Mouse (Mus musculus) G1E (cell line): ENCODE measurements at regions not wholly inside any gene's neighbourhood (a gene's known extent, or its start where the extent isn't known, plus 50 kb on each side); places are given as distances from the start of the nearest gene placed in this dataset.

Experiments used
- ATAC-seq: 2 replicates; pipeline ENCODE4 v1.8.0; 2016; ENCODE audit warnings: mild to moderate bottlenecking; ENCODE audit not compliant: insufficient number of reproducible peaks, poor library complexity, low FRiP score, severe bottlenecking; ENCODE audit errors: extremely low read depth
- DNase-seq: peaks from one replicate; pipeline ENCODE4 v3.0.0; 2012; ENCODE audit warnings: low spot score
- H3K27me3 ChIP-seq: 2 replicates; pipeline ENCODE4 v1.6.1; 2012; ENCODE audit warnings: mild to moderate bottlenecking, low read length, inconsistent platforms; ENCODE audit not compliant: insufficient read depth
- H3K36me3 ChIP-seq: replicated peaks from 2 replicates; pipeline ENCODE3; 2012; ENCODE audit warnings: mild to moderate bottlenecking, inconsistent platforms
- H3K4me1 ChIP-seq: 2 replicates; pipeline ENCODE4 v1.6.1; 2012; ENCODE audit warnings: low read depth, low read length, inconsistent platforms, mixed read lengths; ENCODE audit not compliant: insufficient read depth
- H3K4me3 ChIP-seq: 2 replicates; pipeline ENCODE4 v1.5.1; 2012; ENCODE audit warnings: low read depth, mild to moderate bottlenecking, inconsistent platforms, low read length, moderate library complexity, mixed read lengths
- H3K9me3 ChIP-seq: replicated peaks from 2 replicates; pipeline ENCODE4 v1.6.1; 2012; ENCODE audit warnings: inconsistent platforms
- CTCF ChIP-seq: IDR thresholded peaks from 2 replicates; pipeline ENCODE4 v1.5.1; 2012; ENCODE audit warnings: low read depth, low read length, inconsistent platforms, mixed read lengths
- GATA1 ChIP-seq: IDR thresholded peaks from 2 replicates; pipeline ENCODE4 v1.6.1; 2012; ENCODE audit warnings: borderline replicate concordance, low read length, inconsistent platforms, mixed read lengths
- GATA2 ChIP-seq: IDR thresholded peaks from 2 replicates; pipeline ENCODE4 v1.6.1; 2012; ENCODE audit warnings: low read depth, low read length, inconsistent platforms, borderline replicate concordance
- POLR2AphosphoS5 ChIP-seq: IDR thresholded peaks from 2 replicates; pipeline ENCODE4 v1.6.1; 2012; ENCODE audit warnings: low read depth, low read length, inconsistent platforms; ENCODE audit not compliant: insufficient replicate concordance
- TAL1 ChIP-seq: conservative IDR thresholded peaks from 2 replicates; pipeline ENCODE4 v1.6.1; 2012; ENCODE audit warnings: low read depth, low read length, inconsistent platforms, mixed read lengths

DNA sequence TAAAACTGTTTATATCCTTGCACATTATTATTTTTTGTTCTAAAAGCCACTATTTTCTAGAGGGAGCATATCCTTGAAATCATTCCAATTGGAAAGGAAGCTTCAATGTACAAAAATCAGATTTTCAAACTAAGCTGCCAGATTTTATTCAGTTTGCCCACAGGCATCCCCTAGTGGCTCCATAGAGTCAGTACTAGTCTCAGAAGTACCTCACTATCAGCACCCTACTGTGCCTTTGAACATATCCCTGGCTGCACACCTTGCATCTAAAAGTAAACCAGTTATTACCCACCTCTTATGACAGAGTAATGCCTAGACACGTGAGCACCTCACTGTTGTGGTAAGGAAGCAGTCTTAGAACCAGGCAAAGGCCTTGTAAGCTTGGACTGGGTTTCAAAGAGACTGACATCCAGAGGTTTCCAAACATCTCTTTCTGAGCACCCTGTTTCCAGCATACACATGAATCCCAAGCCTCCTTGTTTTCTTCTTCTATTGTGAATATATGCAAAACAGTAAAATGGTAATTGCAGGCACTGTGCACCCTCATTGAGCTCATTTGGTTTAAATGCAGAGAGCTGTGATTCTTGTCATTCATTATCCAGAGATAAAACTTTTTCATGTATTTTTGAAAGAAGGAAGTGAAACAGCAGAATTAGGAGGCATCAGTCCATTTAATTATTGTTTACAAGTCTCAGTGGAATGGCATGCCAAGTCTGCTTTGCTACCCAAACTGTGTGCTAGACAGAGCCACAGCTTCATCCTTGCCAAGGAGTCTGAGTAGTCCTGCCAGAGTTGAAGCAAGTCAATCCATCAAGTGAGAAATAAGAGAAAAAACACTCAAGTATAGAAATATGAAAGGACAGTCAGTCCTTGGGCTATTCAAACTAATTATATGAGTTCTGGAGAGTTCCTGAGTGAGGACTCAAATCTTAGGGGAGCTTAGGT, 247.0 kb upstream of the Lmcd1 start:
- DNase-seq (no peak), ATAC-seq (no peak)
- no peak for TF ChIP-seq TAL1
- no peak for TF ChIP-seq POLR2AphosphoS5
- no peak for TF ChIP-seq GATA1
- TF ChIP-seq GATA2, result no peak
- no peak for TF ChIP-seq CTCF
- H3K9me3 ChIP-seq, result peaks cover 3% of the 10 kb centered on the region
- no peaks in the 10 kb centered on the region for H3K4me1 ChIP-seq
- H3K4me3 ChIP-seq, result no peak overlapping the region
- no peaks in the 10 kb centered on the region for H3K27me3 ChIP-seq
- H3K36me3 ChIP-seq, result no peaks in the 10 kb centered on the region

DNA sequence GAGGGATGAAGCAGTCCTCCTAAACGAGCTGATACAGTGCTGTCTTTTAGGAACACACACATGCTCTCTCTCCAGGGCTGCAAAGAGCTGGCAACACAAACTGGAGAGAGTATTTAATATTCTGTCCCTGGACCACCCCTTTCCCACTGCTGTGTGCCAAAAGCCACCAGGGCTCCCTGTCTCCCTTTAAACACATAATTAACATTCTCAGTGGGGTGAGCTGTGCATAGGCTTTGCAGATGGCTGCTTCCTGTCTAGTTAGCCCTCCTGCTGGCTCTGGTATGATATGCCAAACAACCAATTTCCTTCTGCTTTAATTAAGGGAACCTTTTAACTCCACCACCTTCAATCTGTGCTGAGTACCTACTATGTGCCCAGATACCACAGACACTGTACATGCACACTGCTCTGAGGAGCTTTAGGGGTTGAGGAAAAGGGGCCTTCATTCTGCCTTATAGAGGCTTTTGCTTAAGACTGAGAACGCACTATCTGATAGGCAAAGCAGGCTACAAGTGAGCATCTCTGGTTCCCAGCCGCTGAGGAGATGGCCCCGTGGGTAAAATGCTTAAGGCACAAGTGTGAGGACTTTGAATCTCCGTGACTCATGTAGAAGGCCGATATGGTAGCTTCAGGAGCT, 222.9 kb upstream of the Lmcd1 start:
- H3K4me3 ChIP-seq, result no peak overlapping the region
- TF ChIP-seq POLR2AphosphoS5, result no peak
- no peak for TF ChIP-seq CTCF
- TF ChIP-seq GATA2, result no peak
- TF ChIP-seq GATA1, result no peak
- TF ChIP-seq TAL1, result no peak
- no peaks in the 10 kb centered on the region for H3K36me3 ChIP-seq
- H3K9me3 ChIP-seq, result peaks cover 29% of the 10 kb centered on the region
- H3K27me3 ChIP-seq, result no peaks in the 10 kb centered on the region
- ATAC-seq (no peak), DNase-seq (no peak)
- no peaks in the 10 kb centered on the region for H3K4me1 ChIP-seq

GRCm38 (mm10) chr6:112052193-112052592, 221.4 kb upstream of the Lmcd1 start:
- no peak for TF ChIP-seq POLR2AphosphoS5
- DNase-seq (no peak), ATAC-seq (no peak)
- H3K36me3 ChIP-seq, result no peaks in the 10 kb centered on the region
- H3K27me3 ChIP-seq, result no peaks in the 10 kb centered on the region
- peaks cover 34% of the 10 kb centered on the region for H3K9me3 ChIP-seq
- H3K4me1 ChIP-seq, result no peaks in the 10 kb centered on the region
- no peak overlapping the region for H3K4me3 ChIP-seq

DNA sequence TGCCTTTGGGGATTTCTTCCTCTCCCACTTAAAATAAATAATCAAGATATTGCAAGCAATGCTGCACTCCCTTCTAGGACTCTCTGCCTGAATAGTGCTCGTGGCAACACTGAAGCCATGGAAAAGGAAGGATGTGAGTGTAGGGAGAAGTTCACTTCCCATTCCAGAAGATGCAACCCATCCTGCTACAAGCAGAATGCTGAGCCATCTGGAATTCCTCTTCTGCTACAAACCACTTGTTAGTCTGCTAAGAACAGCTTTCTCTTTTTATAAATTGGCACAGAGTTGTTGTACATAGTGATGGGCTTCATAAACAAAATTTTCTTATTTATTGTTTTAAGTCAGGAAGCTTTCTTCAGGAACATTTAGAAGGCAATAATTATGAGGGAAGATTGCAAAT, 215.7 kb upstream of the Lmcd1 start:
- no peak for DNase-seq
- no peak overlapping the region for H3K4me3 ChIP-seq

DNA sequence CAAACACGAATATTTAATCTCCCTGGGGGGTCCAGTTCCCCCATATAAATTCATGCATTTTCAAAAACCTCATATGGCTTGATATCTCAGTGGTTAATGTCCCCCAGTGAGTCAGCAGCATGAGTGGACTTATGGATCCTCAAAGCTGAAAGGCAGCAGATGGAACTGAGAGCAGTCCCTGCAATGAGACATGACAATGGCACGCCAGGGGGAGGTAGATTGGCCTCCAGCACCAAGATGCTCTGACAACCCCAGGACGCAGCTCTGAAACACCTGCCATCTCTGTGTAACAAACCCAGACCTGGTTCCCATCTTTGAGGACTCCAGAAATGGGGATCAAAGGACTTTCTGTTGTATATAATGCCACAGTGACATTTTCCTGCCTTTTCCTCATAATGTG, 210.6 kb upstream of the Lmcd1 start:
- TF ChIP-seq CTCF (no peak), TAL1 (no peak), POLR2AphosphoS5 (no peak), GATA1 (no peak), GATA2 (no peak)

More for the DNA sequence above, 215.7 kb upstream of the Lmcd1 start:
- Histone ChIP-seq H3K27me3 (no peaks in the 10 kb centered on the region), H3K4me1 (no peaks in the 10 kb centered on the region), H3K36me3 (no peaks in the 10 kb centered on the region), H3K9me3 (peaks cover 22% of the 10 kb centered on the region)
- no peak for ATAC-seq
- no peak for TF ChIP-seq GATA1

GRCm38 (mm10) chr6:112090597-112090996, 183.0 kb upstream of the Lmcd1 start:
- DNase-seq (no peak), ATAC-seq (no peak)
- no peaks in the 10 kb centered on the region for H3K27me3 ChIP-seq
- H3K9me3 ChIP-seq, result peaks cover 23% of the 10 kb centered on the region
- no peak overlapping the region for H3K4me3 ChIP-seq
- TF ChIP-seq GATA2 (no peak), TAL1 (no peak), POLR2AphosphoS5 (no peak), GATA1 (no peak), CTCF (no peak)
- no peaks in the 10 kb centered on the region for H3K36me3 ChIP-seq
- H3K4me1 ChIP-seq, result no peaks in the 10 kb centered on the region

More for the DNA sequence above, 210.6 kb upstream of the Lmcd1 start:
- Histone ChIP-seq H3K4me3 (no peak overlapping the region), H3K4me1 (no peaks in the 10 kb centered on the region), H3K9me3 (peaks cover 11% of the 10 kb centered on the region), H3K36me3 (no peaks in the 10 kb centered on the region), H3K27me3 (no peaks in the 10 kb centered on the region)
- ATAC-seq, result no peak
- DNase-seq, result no peak
